Mouse (Mus musculus) ovary, postnatal 36 days (tissue): ENCODE measurements around the gene Col9a2.
A peak's percentile ranks its signal among the peaks of the same experiment; 100 is the strongest.
"Not testable (repeated sequence)": the region's sequence is repeated elsewhere in the genome, so short reads cannot be mapped to it uniquely, and the experiment has no call there.

Experiments used
- DNase-seq: peaks from one replicate; pipeline ENCODE4 v3.0.0; 2022; ENCODE audit warnings: low spot score, mixed read lengths

The Col9a2 gene

GRCm38 (mm10) chr4:121020040-121020790, 19.0 kb upstream of the Col9a2 start:
- DNase-seq: no peak

GRCm38 (mm10) chr4:121021911-121022310, 17.3 kb upstream of the Col9a2 start:
- no peak for DNase-seq

GRCm38 (mm10) chr4:121023464-121023863, 15.7 kb upstream of the Col9a2 start:
- no peak for DNase-seq

- peak; percentile 21 for DNase-seq
These were observed 15.2 kb upstream of the Col9a2 start for GRCm38 (mm10) chr4:121023941-121024340.

GRCm38 (mm10) chr4:121025681-121026080, 13.5 kb upstream of the Col9a2 start:
- no peak for DNase-seq

- DNase-seq: no peak
These were observed 11.0 kb upstream of the Col9a2 start for GRCm38 (mm10) chr4:121028146-121028545.

- peak; percentile 60 for DNase-seq
These were observed 10.4 kb upstream of the Col9a2 start for GRCm38 (mm10) chr4:121028659-121029392.

GRCm38 (mm10) chr4:121029632-121030031, 9.6 kb upstream of the Col9a2 start:
- no peak for DNase-seq

GRCm38 (mm10) chr4:121031440-121031839, 7.7 kb upstream of the Col9a2 start:
- no peak for DNase-seq

- DNase-seq: no peak
These were observed 6.2 kb upstream of the Col9a2 start for GRCm38 (mm10) chr4:121033006-121033405.

- DNase-seq: no peak
These were observed 1.1 kb downstream of the Col9a2 start for GRCm38 (mm10) chr4:121040323-121040722.

- DNase-seq: peak; percentile 76
These were observed 1.9 kb downstream of the Col9a2 start for GRCm38 (mm10) chr4:121040897-121041671.

GRCm38 (mm10) chr4:121042472-121042871, 3.3 kb downstream of the Col9a2 start:
- DNase-seq: no peak

GRCm38 (mm10) chr4:121042946-121043345, 3.8 kb downstream of the Col9a2 start:
- no peak for DNase-seq

GRCm38 (mm10) chr4:121051863-121052262, 12.7 kb downstream of the Col9a2 start:
- DNase-seq: no peak

- no peak for DNase-seq
These were observed 13.5 kb downstream of the Col9a2 start for GRCm38 (mm10) chr4:121052454-121053323.

GRCm38 (mm10) chr4:121056342-121056741, 17.2 kb downstream of the Col9a2 start:
- DNase-seq: no peak

GRCm38 (mm10) chr4:121057032-121057431, 17.8 kb downstream of the Col9a2 start:
- no peak for DNase-seq

- DNase-seq: not testable (repeated sequence)
These were observed 20.0 kb downstream of the Col9a2 start for GRCm38 (mm10) chr4:121059218-121059617.

- DNase-seq: no peak
These were observed 26.2 kb downstream of the Col9a2 start for GRCm38 (mm10) chr4:121065336-121065735.

- DNase-seq: no peak
These were observed 35.1 kb downstream of the Col9a2 start for GRCm38 (mm10) chr4:121074250-121074649.
